Mouse (Mus musculus): ENCODE results near the gene Atp11c. TPM values are rescaled to one million over a fixed set of nuclear protein-coding genes. Genes with fewer than 3 reads are reported as not detected.

Gene Atp11c
- total and polyA plus RNA-seq, 2 experiments: 34.6 to 146 TPM

GRCm38 (mm10) chrX:60547098-60547443 is 45.4 kb downstream of the Atp11c start:
- TF ChIP-seq POLR2A (IDR thresholded peaks at IDR 0.05; ENCODE audit: extremely low read depth, insufficient read depth, low read length) (no peak), CTCF (IDR thresholded peaks at IDR 0.05; ENCODE audit: low read depth, low read length) (no peak)
- Histone ChIP-seq H3K36me3 (ENCODE audit: control insufficient read depth, insufficient read depth, low read length) (no peaks in the 10 kb centered on the region), H3K79me2 (ENCODE audit: control insufficient read depth, insufficient read depth, low read length) (no peaks in the 10 kb centered on the region), H3K4me3 (ENCODE audit: insufficient read depth, low read depth, low read length) (peak overlapping the region; percentile 37), H3K27ac (replicated peaks; ENCODE audit: insufficient read depth, low read depth, low read length) (no peak overlapping the region), H3K9ac (ENCODE audit: low read depth, low read length) (peak overlapping the region; percentile 43), H3K4me1 (ENCODE audit: control insufficient read depth, insufficient read depth, low read length) (peaks cover 3% of the 10 kb centered on the region; the same call in 1 of the 2 replicates), H3K27me3 (ENCODE audit: control insufficient read depth, insufficient read depth, low read length) (0 out of 2 replicates have a peak, but pooled peaks cover 3% of the 10 kb centered on the region)
- WGBS: 3% methylated on average over 16 of the region's 16 CpGs
- DNase-seq (ENCODE audit: extremely low read depth, low read depth, low spot score): no peak

DNA sequence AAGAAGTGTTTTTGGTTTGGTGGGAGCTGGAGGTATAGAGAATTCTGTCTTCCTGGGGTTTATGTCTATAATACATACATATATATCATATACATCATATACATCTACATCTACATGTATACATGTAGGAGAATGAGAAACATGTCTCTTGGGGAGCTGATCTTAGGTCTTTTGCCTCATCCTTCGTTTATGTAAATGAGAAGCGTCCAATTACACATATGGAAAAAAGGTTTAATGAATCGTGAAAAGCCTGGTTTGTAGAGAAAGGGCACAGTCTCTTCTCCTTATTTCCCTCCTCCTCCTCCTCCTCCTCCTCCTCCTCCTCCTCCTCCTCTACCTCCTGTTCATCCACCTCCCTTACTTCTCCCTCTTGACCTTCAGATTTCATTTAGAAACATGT is 46.6 kb downstream of the Atp11c start:
- no peaks in the 10 kb centered on the region for H3K36me3 ChIP-seq (ENCODE audit: control insufficient read depth, insufficient read depth, low read length)
- no peaks in the 10 kb centered on the region for H3K79me2 ChIP-seq (ENCODE audit: control insufficient read depth, insufficient read depth, low read length)
- H3K27me3 ChIP-seq (ENCODE audit: control insufficient read depth, insufficient read depth, low read length): 0 out of 2 replicates have a peak, but pooled peaks cover 3% of the 10 kb centered on the region
- no peak overlapping the region for H3K9ac ChIP-seq (ENCODE audit: low read depth, low read length)
- 56% methylated on average over 3 of the region's 3 CpGs for WGBS
- TF ChIP-seq POLR2A (IDR thresholded peaks at IDR 0.05; ENCODE audit: extremely low read depth, insufficient read depth, low read length) (no peak), CTCF (IDR thresholded peaks at IDR 0.05; ENCODE audit: low read depth, low read length) (no peak)
- DNase-seq (ENCODE audit: extremely low read depth, low read depth, low spot score): no peak
- no peak overlapping the region for H3K4me3 ChIP-seq (ENCODE audit: insufficient read depth, low read depth, low read length)
- H3K4me1 ChIP-seq (ENCODE audit: control insufficient read depth, insufficient read depth, low read length): peaks cover 3% of the 10 kb centered on the region; the same call in 1 of the 2 replicates
- H3K27ac ChIP-seq (replicated peaks; ENCODE audit: insufficient read depth, low read depth, low read length): no peak overlapping the region

- H3K4me3 ChIP-seq (ENCODE audit: insufficient read depth, low read depth, low read length): no peak overlapping the region
- H3K9ac ChIP-seq (ENCODE audit: low read depth, low read length): no peak overlapping the region
- TF ChIP-seq POLR2A (IDR thresholded peaks at IDR 0.05; ENCODE audit: extremely low read depth, insufficient read depth, low read length) (no peak), CTCF (IDR thresholded peaks at IDR 0.05; ENCODE audit: low read depth, low read length) (no peak)
- peaks cover 3% of the 10 kb centered on the region; the same call in 1 of the 2 replicates for H3K4me1 ChIP-seq (ENCODE audit: control insufficient read depth, insufficient read depth, low read length)
- no peak overlapping the region for H3K27ac ChIP-seq (replicated peaks; ENCODE audit: insufficient read depth, low read depth, low read length)
- 33% methylated on average over 1 of the region's 1 CpGs for WGBS
- H3K79me2 ChIP-seq (ENCODE audit: control insufficient read depth, insufficient read depth, low read length): no peaks in the 10 kb centered on the region
- 0 out of 2 replicates have a peak, but pooled peaks cover 3% of the 10 kb centered on the region for H3K27me3 ChIP-seq (ENCODE audit: control insufficient read depth, insufficient read depth, low read length)
- no peaks in the 10 kb centered on the region for H3K36me3 ChIP-seq (ENCODE audit: control insufficient read depth, insufficient read depth, low read length)
- no peak for DNase-seq (ENCODE audit: extremely low read depth, low read depth, low spot score)
Observed at GRCm38 (mm10) chrX:60545444-60545843, 47.1 kb downstream of the Atp11c start.

DNA sequence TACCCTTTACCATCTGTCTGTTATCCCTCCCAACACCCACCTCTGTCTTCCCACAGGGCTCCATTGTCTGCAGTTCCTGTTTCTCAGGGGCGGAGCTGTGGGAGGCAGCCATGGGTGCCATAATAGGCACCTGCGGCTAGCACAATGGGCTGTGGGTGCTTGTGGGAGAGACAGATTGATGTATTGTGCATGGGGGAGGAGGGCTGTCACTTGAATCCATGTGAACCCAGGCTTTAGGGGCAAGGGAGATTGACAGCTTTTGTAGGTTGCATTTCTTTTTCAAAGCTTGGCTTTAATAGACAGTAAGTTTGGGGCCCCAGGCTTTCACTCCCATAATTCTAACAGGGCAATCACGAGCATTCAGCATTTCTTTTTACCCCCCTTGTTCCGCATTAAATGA is 48.4 kb downstream of the Atp11c start:
- no peak overlapping the region for H3K9ac ChIP-seq (ENCODE audit: low read depth, low read length)
- no peaks in the 10 kb centered on the region for H3K79me2 ChIP-seq (ENCODE audit: control insufficient read depth, insufficient read depth, low read length)
- H3K27ac ChIP-seq (replicated peaks; ENCODE audit: insufficient read depth, low read depth, low read length): no peak overlapping the region
- no peak for DNase-seq (ENCODE audit: extremely low read depth, low read depth, low spot score)
- TF ChIP-seq POLR2A (IDR thresholded peaks at IDR 0.05; ENCODE audit: extremely low read depth, insufficient read depth, low read length): no peak
- no peak for TF ChIP-seq CTCF (IDR thresholded peaks at IDR 0.05; ENCODE audit: low read depth, low read length)
- H3K27me3 ChIP-seq (ENCODE audit: control insufficient read depth, insufficient read depth, low read length): 0 out of 2 replicates have a peak, but pooled peaks cover 3% of the 10 kb centered on the region
- no peak overlapping the region for H3K4me3 ChIP-seq (ENCODE audit: insufficient read depth, low read depth, low read length)
- peaks cover 3% of the 10 kb centered on the region; the same call in 1 of the 2 replicates for H3K4me1 ChIP-seq (ENCODE audit: control insufficient read depth, insufficient read depth, low read length)
- WGBS: 53% methylated on average over 4 of the region's 4 CpGs
- H3K36me3 ChIP-seq (ENCODE audit: control insufficient read depth, insufficient read depth, low read length): no peaks in the 10 kb centered on the region

DNA sequence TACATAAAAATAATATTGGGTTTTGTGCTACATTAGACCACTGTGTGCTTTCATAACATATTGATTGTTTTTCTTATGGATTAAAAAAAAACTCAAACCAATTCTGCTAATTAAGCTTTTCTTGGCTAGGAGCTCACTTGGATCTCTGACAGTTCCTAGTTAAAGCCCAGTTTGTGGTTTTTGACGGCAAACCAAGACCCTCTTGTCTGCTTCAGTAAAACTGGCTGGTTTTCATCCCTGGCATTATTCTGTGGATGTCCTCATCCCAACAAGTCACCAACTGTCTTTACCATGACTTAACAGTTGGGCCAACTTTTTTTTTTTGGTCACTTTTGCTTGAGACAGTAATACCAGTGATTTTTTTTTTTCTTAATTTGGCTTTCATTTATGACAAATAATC is 49.6 kb downstream of the Atp11c start:
- TF ChIP-seq POLR2A (IDR thresholded peaks at IDR 0.05; ENCODE audit: extremely low read depth, insufficient read depth, low read length) (no peak), CTCF (IDR thresholded peaks at IDR 0.05; ENCODE audit: low read depth, low read length) (no peak)
- Histone ChIP-seq H3K36me3 (ENCODE audit: control insufficient read depth, insufficient read depth, low read length) (no peaks in the 10 kb centered on the region), H3K27ac (replicated peaks; ENCODE audit: insufficient read depth, low read depth, low read length) (no peak overlapping the region), H3K79me2 (ENCODE audit: control insufficient read depth, insufficient read depth, low read length) (no peaks in the 10 kb centered on the region), H3K27me3 (ENCODE audit: control insufficient read depth, insufficient read depth, low read length) (0 out of 2 replicates have a peak, but pooled peaks cover 2% of the 10 kb centered on the region), H3K4me3 (ENCODE audit: insufficient read depth, low read depth, low read length) (no peak overlapping the region), H3K9ac (ENCODE audit: low read depth, low read length) (no peak overlapping the region), H3K4me1 (ENCODE audit: control insufficient read depth, insufficient read depth, low read length) (peaks cover 3% of the 10 kb centered on the region; the same call in 1 of the 2 replicates)
- DNase-seq (ENCODE audit: extremely low read depth, low read depth, low spot score): no peak
- WGBS: 67% methylated on average over 1 of the region's 1 CpGs

DNA sequence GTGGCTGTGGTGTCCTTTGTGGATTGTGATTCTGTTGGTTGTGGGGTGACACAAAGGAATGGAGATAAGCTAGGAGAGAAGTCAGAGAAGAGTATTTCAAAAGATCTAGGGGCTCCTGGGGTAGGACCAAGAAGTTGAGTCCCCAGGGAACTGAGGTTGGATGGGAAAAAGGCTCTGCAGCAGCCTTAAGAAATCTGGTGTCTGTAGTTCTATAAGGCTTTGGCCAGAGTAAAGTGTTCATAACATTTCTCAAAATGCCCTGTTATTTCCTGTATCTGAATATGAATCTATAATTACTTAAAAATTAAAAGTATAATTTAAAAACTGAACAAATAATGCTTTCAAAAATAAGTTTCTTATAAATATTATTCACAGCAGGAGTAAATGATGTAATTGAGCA is 53.3 kb downstream of the Atp11c start, which contains the start of gene Gm7073:
Gene Gm7073 (minus strand): TSS at position 101 of the 400 bp plus-strand sequence.
- H3K9ac ChIP-seq (ENCODE audit: low read depth, low read length): no peak within 1 kb of the TSS
- no peaks in the 10 kb centered on the region for H3K4me1 ChIP-seq (ENCODE audit: control insufficient read depth, insufficient read depth, low read length)
- no peak within 1 kb of the TSS for H3K27ac ChIP-seq (replicated peaks; ENCODE audit: insufficient read depth, low read depth, low read length)
- no peaks in the 10 kb centered on the region for H3K79me2 ChIP-seq (ENCODE audit: control insufficient read depth, insufficient read depth, low read length)
- H3K36me3 ChIP-seq (ENCODE audit: control insufficient read depth, insufficient read depth, low read length): no peaks in the 10 kb centered on the region
- no peak within 1 kb of the TSS for H3K4me3 ChIP-seq (ENCODE audit: insufficient read depth, low read depth, low read length)
- DNase-seq (ENCODE audit: extremely low read depth, low read depth, low spot score): no peak
- TF ChIP-seq CTCF (IDR thresholded peaks at IDR 0.05; ENCODE audit: low read depth, low read length) (no peak), POLR2A (IDR thresholded peaks at IDR 0.05; ENCODE audit: extremely low read depth, insufficient read depth, low read length) (no peak)
- H3K27me3 ChIP-seq (ENCODE audit: control insufficient read depth, insufficient read depth, low read length): no peaks in the 10 kb centered on the region

Measured in liver, adult 2 months (tissue).